Mouse (Mus musculus) kidney, postnatal 0 days (tissue): Measurements from ENCODE around the gene Ubqln4. TPM values are rescaled to one million over a fixed set of nuclear protein-coding genes. Genes with fewer than 3 reads are reported as not detected.

ENCODE experiments used
- ATAC-seq: fragments of 200-750 bp; cut with Nextera tagmentation; replicated peaks from 2 replicates; pipeline ENCODE4 v1.8.0; 2017; ENCODE audit warnings: low read depth, moderate number of reproducible peaks, moderate TSS enrichment, moderate library complexity; ENCODE audit not compliant: low FRiP score
- DNase-seq: peaks from one replicate; pipeline ENCODE4 v3.0.0-alpha.2; 2016; ENCODE audit warnings: low spot score
- H3K27ac ChIP-seq: fragments of 300-500 bp; sonication (generic); 2 replicates; pipeline ENCODE4 v1.5.1; 2014; ENCODE audit warnings: mild to moderate bottlenecking
- H3K27me3 ChIP-seq: fragments of 300-500 bp; sonication (generic); 2 replicates; pipeline ENCODE4 v1.6.1; 2014; ENCODE audit warnings: low read length, mixed read lengths; ENCODE audit not compliant: insufficient read depth
- H3K36me3 ChIP-seq: fragments of 300-500 bp; sonication (generic); 2 replicates; pipeline ENCODE4 v1.6.1; 2014; ENCODE audit warnings: low read length, mixed read lengths; ENCODE audit not compliant: insufficient read depth
- H3K4me1 ChIP-seq: fragments of 300-500 bp; sonication (generic); replicated peaks from 2 replicates; pipeline ENCODE4 v1.6.1; 2014; ENCODE audit warnings: antibody characterized with exemption, low read length, mixed read lengths; ENCODE audit not compliant: insufficient read depth
- H3K4me2 ChIP-seq: fragments of 300-500 bp; sonication (generic); 2 replicates; pipeline ENCODE4 v1.6.1; 2014; ENCODE audit warnings: mild to moderate bottlenecking, low read length, moderate library complexity, mixed read lengths
- H3K4me3 ChIP-seq: fragments of 300-500 bp; sonication (generic); replicated peaks from 2 replicates; pipeline ENCODE4 v1.5.1; 2014; ENCODE audit warnings: low read depth, low read length
- H3K9ac ChIP-seq: fragments of 300-500 bp; sonication (generic); 2 replicates; pipeline ENCODE4 v1.6.1; 2014; ENCODE audit warnings: low read depth, low read length
- H3K9me3 ChIP-seq: fragments of 300-500 bp; sonication (generic); replicated peaks from 2 replicates; pipeline ENCODE4 v1.6.1; 2016; ENCODE audit warnings: low read length, inconsistent platforms, mixed read lengths
- CTCF ChIP-seq: IDR thresholded peaks from 2 replicates; pipeline ENCODE4 v1.5.1; 2016; ENCODE audit warnings: antibody characterized with exemption, low read depth, mild to moderate bottlenecking, moderate library complexity
- WGBS: fragments of 180-500 bp; shearing (Covaris S2); extraction: QIAGEN DNeasy Blood & Tissue Kit; methylation state at CpG from one replicate; pipeline ENCODE4 v1.1.7; 2014; 5-methylcytosine and 5-hydroxymethylcytosine counted together
- polyA plus RNA-seq: library from polyadenylated mRNA; unstranded; fragments of >200 nt; fragmentation: Nextera tagmentation; extraction: Ambion mirVana; gene quantifications from 2 replicates; pipeline ENCODE4 v1.2.1, GENCODE M21; 2015

The Ubqln4 gene
- polyA plus RNA-seq, 1 experiment from 2014 or later, result 35.1 TPM

DNA sequence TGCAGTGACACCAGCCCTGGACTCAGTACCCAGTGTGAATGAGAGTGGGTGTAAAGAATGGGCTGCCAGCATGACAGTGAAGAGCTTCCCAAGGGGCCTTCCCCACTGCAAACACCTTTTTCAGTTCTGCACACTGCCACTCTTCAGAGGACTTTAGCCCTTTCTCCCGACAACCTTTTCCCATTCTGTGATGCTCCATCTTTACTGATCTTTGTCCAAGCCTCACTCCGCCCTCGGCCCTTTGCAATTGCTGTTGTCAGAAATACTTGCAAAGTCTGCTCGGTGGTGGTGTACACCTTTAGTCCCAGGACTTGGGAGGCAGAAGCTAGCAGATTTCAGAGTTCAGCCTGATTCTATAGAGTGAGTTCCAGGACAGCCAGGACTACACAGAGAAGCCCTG is 2.0 kb upstream of the Ubqln4 start:
- DNase-seq (no peak), ATAC-seq (no peak)
- Histone ChIP-seq H3K27me3 (no peaks in the 10 kb centered on the region), H3K4me1 (peaks cover 20% of the 10 kb centered on the region), H3K9me3 (no peaks in the 10 kb centered on the region), H3K36me3 (peaks cover 4% of the 10 kb centered on the region), H3K4me3 (0 out of 2 replicates have a peak overlapping the region, but pooled peaks have one; percentile 90), H3K27ac (peak overlapping the region; percentile 96; the same call in 1 of the 2 replicates), H3K4me2 (peak overlapping the region; percentile 88; the same call in 1 of the 2 replicates), H3K9ac (no peak overlapping the region)
- TF ChIP-seq CTCF, result no peak
- WGBS, result 77% methylated on average over 4 of the region's 4 CpGs

DNA sequence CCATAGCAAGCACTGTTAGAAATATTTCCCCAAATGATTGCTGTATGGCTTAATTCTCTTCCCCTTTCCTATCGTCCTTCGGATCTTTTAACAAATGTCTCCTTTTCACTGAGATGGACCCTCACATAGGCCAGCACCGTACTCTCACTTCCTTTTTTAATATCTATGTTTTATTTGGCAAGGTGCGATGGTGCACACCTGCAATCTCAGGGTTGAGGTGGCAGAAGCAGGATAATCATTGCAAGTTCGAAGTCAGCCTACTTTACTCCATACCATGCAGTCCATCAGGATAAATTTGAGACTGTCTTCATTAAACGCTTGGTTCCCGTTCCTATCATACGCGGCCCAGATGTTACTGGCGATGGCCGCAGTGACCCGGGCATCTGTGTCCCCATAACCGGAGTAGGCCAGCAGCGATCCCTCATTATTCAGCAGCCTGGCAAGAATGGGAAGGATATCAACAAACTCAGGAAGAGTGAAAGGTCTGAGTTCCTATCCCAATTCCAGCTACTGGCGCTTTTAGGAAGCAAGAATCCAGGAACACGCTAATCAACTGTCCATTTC is 1.4 kb upstream of the Ubqln4 start:
- no peak for TF ChIP-seq CTCF
- Histone ChIP-seq H3K4me1 (peaks cover 20% of the 10 kb centered on the region), H3K36me3 (peaks cover 10% of the 10 kb centered on the region), H3K27ac (peak overlapping the region; percentile 96), H3K4me2 (peak overlapping the region; percentile 88), H3K9ac (peak overlapping the region; percentile 71), H3K4me3 (peak overlapping the region; percentile 90), H3K27me3 (no peaks in the 10 kb centered on the region), H3K9me3 (no peaks in the 10 kb centered on the region)
- no peak for ATAC-seq
- no peak for DNase-seq
- 18% methylated on average over 16 of the region's 16 CpGs for WGBS

DNA sequence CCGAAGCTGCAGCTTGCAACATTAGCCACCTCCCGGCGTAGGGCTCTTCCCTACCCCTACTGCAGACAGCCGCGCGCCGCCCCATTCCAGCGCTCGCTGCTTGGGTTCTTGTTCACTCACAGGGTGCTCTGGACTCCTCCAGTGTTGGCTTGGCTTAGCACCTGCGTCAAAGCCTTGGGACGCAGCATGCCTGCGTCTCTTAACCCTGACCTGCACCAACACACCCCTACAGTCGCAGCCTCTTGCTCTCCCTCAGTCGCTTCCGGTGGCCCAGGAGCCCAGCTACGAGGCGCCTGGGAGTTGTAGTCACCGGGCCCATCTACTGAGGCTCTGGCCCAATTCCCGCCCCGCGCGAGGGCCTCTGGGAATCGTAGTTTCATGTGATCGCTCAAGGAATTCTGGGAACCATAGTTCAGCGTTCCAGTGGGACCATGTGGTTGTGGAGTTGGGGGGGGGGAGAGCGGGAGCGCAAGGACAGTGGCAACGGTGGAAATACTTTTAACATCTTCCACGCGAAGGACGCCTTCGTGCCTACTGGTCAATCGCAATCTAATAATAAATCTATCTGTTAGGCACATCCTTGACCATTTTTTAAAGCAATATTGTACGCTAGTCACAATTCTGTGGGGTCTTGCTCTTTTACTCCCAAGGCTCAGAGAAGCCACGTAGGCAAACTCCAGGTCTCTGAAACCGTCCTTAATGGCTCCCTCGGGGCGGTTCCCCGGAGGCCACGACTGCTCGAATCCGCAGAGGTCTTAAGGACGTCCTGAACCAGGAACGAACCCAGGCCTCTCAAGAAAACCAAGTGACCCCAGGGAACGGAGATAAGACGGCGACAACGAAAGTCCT is 658 bp upstream of the Ubqln4 start, which contains the start of gene Lamtor2:
Lamtor2 (minus strand) TSS at position 399 of the 849 bp plus-strand sequence.
- peak within 1 kb of the TSS; percentile 88 for H3K4me2 ChIP-seq
- peaks cover 13% of the 10 kb centered on the region for H3K36me3 ChIP-seq
- H3K4me3 ChIP-seq, result peak within 1 kb of the TSS; percentile 90
- DNase-seq, result peak; percentile 99
- H3K4me1 ChIP-seq, result peaks cover 20% of the 10 kb centered on the region
- no peak for TF ChIP-seq CTCF
- under 1% methylated on average over 48 of the region's 48 CpGs for WGBS
- H3K27ac ChIP-seq, result peak within 1 kb of the TSS; percentile 96
- H3K27me3 ChIP-seq, result no peaks in the 10 kb centered on the region
- ATAC-seq, result peak; percentile 86
- peak within 1 kb of the TSS; percentile 89 for H3K9ac ChIP-seq
- no peaks in the 10 kb centered on the region for H3K9me3 ChIP-seq

DNA sequence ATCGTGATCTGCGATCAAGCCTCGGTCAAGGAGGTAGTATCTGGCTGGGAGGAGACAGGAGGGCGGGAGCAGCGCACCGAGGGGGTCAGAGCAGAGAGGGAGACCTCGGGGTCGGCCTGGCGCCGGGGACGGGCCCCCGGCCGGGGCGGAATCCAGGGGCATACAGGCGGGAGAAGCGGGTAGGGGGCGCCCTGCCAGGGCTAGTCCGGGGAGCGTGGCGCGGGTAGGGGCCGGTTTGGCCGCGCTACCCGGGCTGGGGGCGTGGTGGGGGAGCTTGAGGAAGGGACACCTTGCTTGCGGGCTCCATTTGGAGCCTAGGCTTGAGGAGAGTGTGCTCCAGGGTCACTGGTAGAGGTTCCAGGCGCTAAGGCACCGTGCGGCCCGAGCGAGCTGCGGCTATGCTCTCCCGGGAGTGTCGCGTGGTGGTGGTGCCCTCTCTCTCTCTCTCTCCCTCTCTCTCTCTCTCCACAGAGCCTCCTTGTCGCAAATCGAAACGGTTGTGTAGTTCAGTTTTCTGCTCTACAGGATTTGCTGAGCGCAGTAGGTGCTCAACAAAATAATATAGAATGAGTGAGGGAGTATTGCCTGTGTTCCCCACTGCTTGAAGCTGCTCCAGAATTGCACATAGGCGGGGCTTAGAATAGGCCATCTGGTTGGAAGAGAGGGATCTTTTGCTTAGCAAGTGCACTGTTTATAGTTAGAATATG is 475 bp downstream of the Ubqln4 start:
- Histone ChIP-seq H3K27ac (peak overlapping the region; percentile 96), H3K4me3 (peak overlapping the region; percentile 90), H3K9me3 (no peaks in the 10 kb centered on the region), H3K27me3 (no peaks in the 10 kb centered on the region), H3K9ac (peak overlapping the region; percentile 89), H3K36me3 (peaks cover 22% of the 10 kb centered on the region), H3K4me2 (peak overlapping the region; percentile 88), H3K4me1 (peaks cover 20% of the 10 kb centered on the region)
- DNase-seq, result peak; percentile 58
- WGBS, result under 1% methylated on average over 38 of the region's 41 CpGs
- no peak for TF ChIP-seq CTCF
- ATAC-seq, result peak; percentile 22

DNA sequence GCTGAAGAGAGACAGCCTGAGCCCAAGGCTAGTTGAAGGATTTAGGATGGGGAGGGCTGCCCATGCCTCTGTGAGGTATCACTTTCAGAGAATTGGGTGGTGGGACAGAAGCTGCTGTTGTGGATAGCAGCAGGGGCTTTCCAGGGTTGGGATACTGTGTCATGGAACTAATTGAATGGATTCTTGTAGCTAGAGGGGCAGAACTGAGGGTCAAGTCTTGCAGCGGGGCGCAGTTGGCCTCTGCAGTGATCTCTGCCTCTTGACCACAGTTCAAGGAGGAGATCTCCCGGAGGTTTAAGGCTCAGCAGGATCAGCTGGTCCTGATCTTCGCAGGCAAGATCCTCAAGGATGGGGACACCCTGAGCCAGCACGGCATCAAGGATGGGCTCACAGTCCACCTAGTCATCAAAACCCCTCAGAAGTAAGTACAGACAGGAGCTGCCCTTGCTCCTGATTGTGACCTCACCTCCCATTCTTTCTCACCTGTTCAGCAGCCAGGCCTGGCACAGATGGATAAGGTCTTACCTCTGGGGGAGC is 1.6 kb downstream of the Ubqln4 start:
- Histone ChIP-seq H3K36me3 (peaks cover 33% of the 10 kb centered on the region), H3K9ac (no peak overlapping the region), H3K27ac (no peak overlapping the region), H3K4me1 (peaks cover 20% of the 10 kb centered on the region), H3K27me3 (no peaks in the 10 kb centered on the region), H3K4me2 (peak overlapping the region; percentile 88), H3K9me3 (no peaks in the 10 kb centered on the region), H3K4me3 (no peak overlapping the region)
- no peak for TF ChIP-seq CTCF
- 74% methylated on average over 5 of the region's 5 CpGs for WGBS
- DNase-seq (no peak), ATAC-seq (no peak)

DNA sequence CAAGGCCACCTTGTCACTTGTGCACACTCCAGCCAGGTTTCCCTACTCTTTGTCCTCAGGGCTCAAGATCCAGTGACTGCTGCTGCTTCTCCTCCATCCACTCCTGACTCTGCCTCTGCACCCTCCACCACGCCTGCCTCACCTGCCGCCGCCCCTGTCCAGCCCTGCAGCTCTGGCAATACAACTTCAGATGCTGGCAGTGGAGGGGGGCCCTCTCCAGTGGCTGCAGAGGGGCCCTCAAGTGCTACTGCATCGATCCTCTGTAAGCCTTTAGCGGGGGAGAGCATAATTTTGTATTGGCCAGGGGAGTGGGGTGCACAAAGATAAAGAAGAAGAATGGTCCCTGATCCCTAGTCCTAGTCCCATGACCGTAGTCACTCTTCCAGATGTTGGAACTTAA is 2.2 kb downstream of the Ubqln4 start:
- Histone ChIP-seq H3K9ac (no peak overlapping the region), H3K36me3 (peaks cover 34% of the 10 kb centered on the region)
- no peak for ATAC-seq

More for the DNA sequence above, 2.2 kb downstream of the Ubqln4 start:
- 94% methylated on average over 6 of the region's 6 CpGs for WGBS
- no peak for TF ChIP-seq CTCF
- H3K9me3 ChIP-seq, result no peaks in the 10 kb centered on the region
- no peak for DNase-seq
- no peak overlapping the region for H3K4me2 ChIP-seq
- no peak overlapping the region for H3K4me3 ChIP-seq
- H3K27ac ChIP-seq, result no peak overlapping the region
- no peaks in the 10 kb centered on the region for H3K27me3 ChIP-seq
- peaks cover 20% of the 10 kb centered on the region for H3K4me1 ChIP-seq
